Mouse (Mus musculus): ENCODE results near the gene Hmmr.

Gene Hmmr

GRCm38 (mm10) chr11:40694311-40695087 lies 38.7 kb downstream of the Hmmr start:
- DNase-seq (ENCODE audit: low spot score), result peak; percentile 50

GRCm38 (mm10) chr11:40693366-40693951 lies 39.8 kb downstream of the Hmmr start:
- peak; percentile 52 for DNase-seq (ENCODE audit: low spot score)

GRCm38 (mm10) chr11:40692511-40693365 lies 40.5 kb downstream of the Hmmr start:
- DNase-seq (ENCODE audit: low spot score), result peak; percentile 93

GRCm38 (mm10) chr11:40692101-40692509 lies 41.1 kb downstream of the Hmmr start:
- DNase-seq (ENCODE audit: low spot score), result peak; percentile 47

GRCm38 (mm10) chr11:40690444-40691127 lies 42.6 kb downstream of the Hmmr start:
- no peak for DNase-seq (ENCODE audit: low spot score)

- DNase-seq (ENCODE audit: low spot score), result no peak
These were observed 49.9 kb downstream of the Hmmr start for GRCm38 (mm10) chr11:40683295-40683694.

DNA sequence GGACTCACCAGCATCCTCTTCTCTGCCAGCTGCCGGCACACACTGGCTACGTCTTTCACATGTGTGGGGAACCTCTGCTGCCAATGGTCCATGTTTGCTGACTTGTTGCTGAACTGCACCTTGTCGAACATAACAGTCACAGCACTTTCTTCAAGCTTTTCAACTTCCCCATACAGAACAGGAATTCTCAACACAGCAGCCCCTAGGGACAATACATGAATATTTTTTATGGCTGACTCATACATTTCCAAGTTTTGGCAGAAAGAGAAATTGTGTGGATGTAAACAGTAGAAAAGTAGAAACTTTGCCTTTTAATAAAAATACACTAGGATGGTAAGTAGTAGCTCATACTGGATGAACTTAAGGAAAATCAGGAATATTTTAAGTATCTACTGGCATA lies 50.8 kb downstream of the Hmmr start:
- DNase-seq (ENCODE audit: low spot score), result no peak

DNA sequence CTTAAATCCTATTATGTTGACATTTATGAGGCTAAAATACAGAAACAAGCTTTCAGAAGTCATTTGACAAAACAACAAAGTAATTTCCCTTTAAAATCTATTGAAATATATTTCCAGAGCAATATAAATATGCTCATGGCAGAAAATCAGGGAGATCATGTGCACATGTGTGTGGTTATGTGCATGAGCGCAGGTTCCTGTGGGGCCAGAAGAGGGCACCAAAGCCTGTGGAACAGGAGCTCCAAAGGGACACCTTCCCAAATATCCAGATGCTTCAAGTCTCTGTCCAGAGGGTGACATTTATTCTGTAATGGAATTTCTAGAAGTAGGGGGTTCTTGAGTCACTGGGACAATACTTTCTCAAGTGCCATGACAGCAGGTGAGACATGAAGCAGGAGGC lies 56.1 kb downstream of the Hmmr start:
- DNase-seq (ENCODE audit: low spot score), result no peak

- DNase-seq (ENCODE audit: low spot score), result no peak
These were observed 58.0 kb downstream of the Hmmr start for GRCm38 (mm10) chr11:40675014-40675730.

Data from layer of hippocampus, adult 11-12 months (tissue).